Mouse (Mus musculus) spleen, adult 18-20 months (tissue): Measurements from ENCODE around the gene Vmn1r88.

ENCODE experiments used
- DNase-seq, 2 experiments: peaks; one replicate each; pipeline ENCODE4 v3.0.0; 2022; ENCODE audit warnings: mixed read lengths in 2 of 2

The Vmn1r88 gene

GRCm38 (mm10) chr7:13159268-13159667 is at the start of gene Vmn1r88:
Vmn1r88 (plus strand) TSS chr7:13159568.
- no peak for DNase-seq

- DNase-seq = no peak
Measured at GRCm38 (mm10) chr7:13119817-13120216, 39.6 kb upstream of the Vmn1r88 start, which contains the start of gene Vmn1r86. Vmn1r86 (minus strand) TSS chr7:13119917.

- DNase-seq = peak in 1 of 2 experiments; percentile 5
Measured at GRCm38 (mm10) chr7:13123554-13124153, 35.7 kb upstream of the Vmn1r88 start.

- no peak for DNase-seq
Measured at GRCm38 (mm10) chr7:13131856-13132255, 27.5 kb upstream of the Vmn1r88 start.

GRCm38 (mm10) chr7:13137340-13137739 is 22.0 kb upstream of the Vmn1r88 start:
- DNase-seq = no peak

GRCm38 (mm10) chr7:13140057-13140456 is 19.3 kb upstream of the Vmn1r88 start, which contains the start of gene Vmn1r87:
Vmn1r87 (minus strand) TSS chr7:13140157.
- DNase-seq = no peak

- DNase-seq = no peak
Measured at GRCm38 (mm10) chr7:13212720-13213119, 53.4 kb downstream of the Vmn1r88 start, which contains the start of gene Vmn1r89. Vmn1r89 (plus strand) TSS chr7:13213020.
